Mouse (Mus musculus): ENCODE data around the gene Enthd1. TPM values are rescaled to one million over a fixed set of nuclear protein-coding genes. Genes with fewer than 3 reads are reported as not detected.
A peak's percentile ranks its signal among the peaks of the same experiment; 100 is the strongest.
"Not testable (repeated sequence)": the region's sequence is repeated elsewhere in the genome, so short reads cannot be mapped to it uniquely, and the experiment has no call there.

Gene Enthd1
- total RNA-seq, 2 experiments from 2014 or later, result not detected

DNA sequence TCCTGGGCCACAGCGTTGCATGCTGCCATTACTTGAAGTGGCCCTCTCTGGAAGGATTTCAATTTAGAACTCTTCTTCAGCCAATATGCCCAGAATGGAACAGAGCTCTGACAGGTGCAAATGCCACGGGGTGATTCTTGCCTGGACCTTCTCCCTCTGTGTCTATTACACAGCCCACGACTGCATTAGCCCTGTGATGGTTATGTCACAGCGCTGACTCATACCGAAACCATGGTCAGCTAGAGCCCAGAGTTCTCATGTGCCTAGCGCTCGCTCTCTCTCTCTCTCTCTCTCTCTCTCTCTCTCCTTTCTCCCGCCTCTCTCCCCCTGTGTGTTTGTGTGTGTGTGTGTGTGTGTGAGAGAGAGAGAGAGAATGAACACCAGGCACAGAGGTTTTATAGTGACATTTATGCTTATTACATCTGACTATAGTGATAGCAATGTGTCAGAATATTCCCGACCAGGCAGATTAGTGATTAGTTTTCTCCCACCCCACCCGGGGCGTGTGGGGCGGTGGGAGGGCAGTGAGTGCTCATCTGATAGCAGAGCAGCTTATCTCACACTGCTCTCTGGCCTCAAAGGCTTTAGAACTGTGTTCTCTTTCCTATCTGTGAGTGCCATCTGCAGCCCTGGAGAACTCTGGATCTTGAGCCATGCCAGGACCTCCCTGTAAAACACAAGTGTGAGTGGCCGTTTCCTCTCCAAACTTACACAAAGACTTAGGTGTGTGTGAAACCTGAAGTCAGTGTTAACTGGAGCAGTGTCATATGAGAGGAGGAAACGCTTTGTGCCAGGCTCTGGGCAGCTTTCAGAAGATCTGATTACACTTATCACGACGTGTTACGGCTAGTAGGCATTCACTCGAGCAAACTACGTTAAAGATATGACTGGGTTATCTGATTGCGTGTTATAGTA lies 17.9 kb upstream of the Enthd1 start:
- H3K4me3 ChIP-seq, result no peak overlapping the region
- TF ChIP-seq CTCF (conservative IDR thresholded peaks at IDR 0.05), result no peak
- no peak for DNase-seq (ENCODE audit: low spot score in 2 of 2)
- no peak overlapping the region for H3K27ac ChIP-seq

DNA sequence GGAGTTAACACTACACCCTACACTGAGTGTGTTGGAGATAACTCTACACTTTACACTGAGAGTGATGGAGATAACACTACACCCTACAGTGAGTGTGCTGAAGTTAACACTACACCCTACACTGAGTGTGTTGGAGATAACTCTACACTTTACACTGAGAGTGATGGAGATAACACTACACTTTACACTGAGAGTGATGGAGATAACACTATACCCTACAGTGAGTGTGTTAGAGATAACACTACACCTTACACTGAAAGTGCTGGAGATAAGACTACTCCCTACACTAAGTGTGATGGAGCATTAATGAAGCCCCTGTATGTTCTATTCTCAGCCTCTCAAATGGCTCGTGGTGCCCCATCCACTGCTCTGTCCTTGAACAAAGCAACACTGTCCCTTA lies 15.6 kb upstream of the Enthd1 start:
- not testable (repeated sequence) for DNase-seq (ENCODE audit: low spot score in 2 of 2); H3K4me3 ChIP-seq; H3K27ac ChIP-seq

DNA sequence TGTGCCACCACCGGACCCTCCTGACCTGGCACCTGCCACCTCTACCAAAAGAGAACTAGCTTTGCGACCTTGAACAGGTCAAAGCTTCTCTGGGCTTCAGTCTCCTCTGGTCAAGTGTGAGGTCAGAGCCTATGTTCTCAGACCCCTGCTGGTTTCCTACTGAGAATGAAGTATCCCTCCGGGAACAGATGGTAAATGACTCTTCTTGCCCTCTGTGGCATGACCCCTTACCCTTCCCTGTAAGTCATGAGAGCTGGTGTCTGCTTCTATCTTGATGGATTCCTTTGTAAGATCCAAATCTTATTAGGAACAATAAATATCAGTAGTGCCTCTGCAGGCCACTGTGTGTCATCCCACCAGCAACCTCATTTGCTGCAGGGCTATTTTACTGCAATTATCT lies 14.2 kb upstream of the Enthd1 start:
- DNase-seq (ENCODE audit: low spot score in 2 of 2), result no peak
- H3K27ac ChIP-seq, result no peak overlapping the region
- TF ChIP-seq CTCF (conservative IDR thresholded peaks at IDR 0.05), result no peak
- H3K4me3 ChIP-seq, result no peak overlapping the region

- no peak for DNase-seq (ENCODE audit: low spot score in 2 of 2)
- no peak for TF ChIP-seq CTCF (conservative IDR thresholded peaks at IDR 0.05)
- Histone ChIP-seq H3K27ac (no peak overlapping the region), H3K4me3 (no peak overlapping the region)
These were observed 12.4 kb upstream of the Enthd1 start for GRCm38 (mm10) chr15:80577166-80577960.

GRCm38 (mm10) chr15:80576415-80576994 lies 11.5 kb upstream of the Enthd1 start:
- Histone ChIP-seq H3K27ac (no peak overlapping the region), H3K4me3 (no peak overlapping the region)
- no peak for TF ChIP-seq CTCF (conservative IDR thresholded peaks at IDR 0.05)
- DNase-seq (ENCODE audit: low spot score in 2 of 2), result no peak

DNA sequence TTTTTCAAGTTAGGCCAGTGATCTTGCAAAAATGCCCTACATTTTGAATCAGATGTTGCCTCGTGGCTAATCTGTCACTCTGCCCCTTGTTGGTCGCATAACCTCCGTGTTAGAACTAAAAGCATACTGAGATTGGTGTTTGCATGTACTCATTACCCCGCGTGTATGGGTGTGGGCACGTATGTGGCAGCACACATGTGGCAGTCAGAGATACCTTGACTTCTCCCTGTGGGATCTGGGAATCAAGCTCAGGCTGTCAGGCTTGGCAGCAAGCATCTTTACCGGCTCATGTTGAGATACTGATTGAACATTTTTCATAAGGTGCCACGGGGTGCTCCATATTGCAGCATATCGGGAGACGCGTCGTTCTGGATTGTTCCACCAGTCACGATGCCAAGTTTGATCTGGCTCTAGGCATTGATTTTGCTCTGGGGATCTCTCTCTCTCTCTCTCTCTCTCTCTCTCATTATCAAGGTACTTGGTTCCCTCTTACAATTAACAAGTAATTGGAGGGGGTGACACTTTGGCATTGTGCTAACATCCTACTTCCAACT lies 10.9 kb upstream of the Enthd1 start:
- no peak for TF ChIP-seq CTCF (conservative IDR thresholded peaks at IDR 0.05)
- Histone ChIP-seq H3K27ac (0 out of 2 replicates have a peak overlapping the region, but pooled peaks have one; percentile 14), H3K4me3 (no peak overlapping the region)
- DNase-seq (ENCODE audit: low spot score in 2 of 2), result no peak

GRCm38 (mm10) chr15:80574211-80575040 lies 9.5 kb upstream of the Enthd1 start:
- no peak overlapping the region for H3K4me3 ChIP-seq
- no peak overlapping the region for H3K27ac ChIP-seq
- no peak for TF ChIP-seq CTCF (conservative IDR thresholded peaks at IDR 0.05)
- no peak for DNase-seq (ENCODE audit: low spot score in 2 of 2)

GRCm38 (mm10) chr15:80572811-80573520 lies 8.0 kb upstream of the Enthd1 start:
- no peak for DNase-seq (ENCODE audit: low spot score in 2 of 2)
- TF ChIP-seq CTCF (conservative IDR thresholded peaks at IDR 0.05), result no peak
- Histone ChIP-seq H3K27ac (no peak overlapping the region), H3K4me3 (no peak overlapping the region)

DNA sequence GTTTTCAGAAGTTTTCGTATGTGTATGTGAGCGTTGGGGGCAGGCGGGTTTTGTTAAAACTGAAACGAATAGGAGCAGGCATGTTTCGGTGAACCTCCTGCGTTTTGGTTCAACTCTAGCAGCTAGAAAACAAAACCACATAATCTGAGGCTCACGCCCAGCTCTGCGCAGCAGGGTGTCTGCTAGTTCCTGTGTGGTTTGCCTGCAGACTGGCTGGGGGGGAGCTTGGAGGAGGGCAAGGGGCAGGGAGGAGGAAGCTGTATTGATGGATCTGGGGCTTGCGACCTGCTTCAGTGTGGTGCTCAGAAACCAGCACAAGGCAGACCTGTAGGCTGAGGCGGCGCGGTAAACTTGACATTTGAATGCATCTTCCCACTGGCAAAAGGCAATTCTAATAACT lies 7.3 kb upstream of the Enthd1 start, which contains the start of gene Grap2:
Gene Grap2 (plus strand): TSS at position 304 of the 400 bp plus-strand sequence.
- no peak within 1 kb of the TSS for H3K27ac ChIP-seq
- H3K4me3 ChIP-seq, result no peak within 1 kb of the TSS
- DNase-seq (ENCODE audit: low spot score in 2 of 2), result no peak
- no peak for TF ChIP-seq CTCF (conservative IDR thresholded peaks at IDR 0.05)

DNA sequence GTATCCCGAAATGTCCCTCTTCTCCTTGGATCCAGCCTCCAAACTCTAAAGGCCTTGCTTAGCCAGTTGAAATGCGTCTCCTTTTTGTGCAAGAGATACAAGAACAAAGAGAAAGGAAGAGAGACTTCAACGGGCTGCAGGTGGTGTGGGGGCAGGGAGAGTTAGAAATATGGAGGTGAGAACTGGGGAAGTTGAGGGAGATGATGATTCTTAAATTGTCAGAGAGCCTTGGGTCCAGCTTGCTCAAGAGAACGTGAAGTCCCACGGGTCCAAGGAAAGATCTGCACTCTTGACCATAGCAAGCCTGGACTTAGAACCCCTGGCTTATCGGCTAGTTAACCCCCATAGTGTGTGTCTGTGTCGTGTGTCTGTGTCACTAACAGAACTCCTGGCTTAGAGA lies 6.7 kb upstream of the Enthd1 start:
- no peak for DNase-seq (ENCODE audit: low spot score in 2 of 2)
- Histone ChIP-seq H3K4me3 (no peak overlapping the region), H3K27ac (no peak overlapping the region)
- TF ChIP-seq CTCF (conservative IDR thresholded peaks at IDR 0.05), result no peak

GRCm38 (mm10) chr15:80570226-80570625 lies 5.3 kb upstream of the Enthd1 start:
- TF ChIP-seq CTCF (conservative IDR thresholded peaks at IDR 0.05), result no peak
- Histone ChIP-seq H3K4me3 (no peak overlapping the region), H3K27ac (no peak overlapping the region)
- DNase-seq (ENCODE audit: low spot score in 2 of 2), result no peak
